Mouse (Mus musculus): ENCODE results near the gene Spef1. TPM values are rescaled to one million over a fixed set of nuclear protein-coding genes. Genes with fewer than 3 reads are reported as not detected.

Spef1 gene
- polyA plus RNA-seq, 1 experiment from 2014 or later: 5.1 TPM

GRCm38 (mm10) chr2:131143007-131143780 lies 43.9 kb downstream of the Spef1 start:
- no peak for ATAC-seq (ENCODE audit: low FRiP score, low TSS enrichment)
- Histone ChIP-seq H3K9ac (ENCODE audit: low read depth, low read length) (no peak overlapping the region), H3K36me3 (ENCODE audit: control insufficient read depth, insufficient read depth, low read length) (peaks cover 64% of the 10 kb centered on the region), H3K4me3 (ENCODE audit: low read length) (no peak overlapping the region), H3K9me3 (ENCODE audit: control insufficient read depth, low read length) (no peaks in the 10 kb centered on the region), H3K4me1 (ENCODE audit: control insufficient read depth, insufficient read depth, low read length) (peaks cover 17% of the 10 kb centered on the region), H3K27me3 (ENCODE audit: control insufficient read depth, insufficient read depth, low read length) (no peaks in the 10 kb centered on the region), H3K27ac (ENCODE audit: low read depth, low read length) (no peak overlapping the region), H3K4me2 (replicated peaks; ENCODE audit: low read depth, low read length) (no peak overlapping the region)
- 68% methylated on average over 22 of the region's 22 CpGs for WGBS

GRCm38 (mm10) chr2:131142592-131142991 lies 44.5 kb downstream of the Spef1 start:
- peaks cover 17% of the 10 kb centered on the region for H3K4me1 ChIP-seq (ENCODE audit: control insufficient read depth, insufficient read depth, low read length)
- no peak overlapping the region for H3K4me3 ChIP-seq (ENCODE audit: low read length)
- no peak overlapping the region for H3K4me2 ChIP-seq (replicated peaks; ENCODE audit: low read depth, low read length)
- 30% methylated on average over 18 of the region's 18 CpGs for WGBS
- no peaks in the 10 kb centered on the region for H3K9me3 ChIP-seq (ENCODE audit: control insufficient read depth, low read length)
- H3K27me3 ChIP-seq (ENCODE audit: control insufficient read depth, insufficient read depth, low read length): no peaks in the 10 kb centered on the region
- H3K36me3 ChIP-seq (ENCODE audit: control insufficient read depth, insufficient read depth, low read length): peaks cover 59% of the 10 kb centered on the region
- ATAC-seq (ENCODE audit: low FRiP score, low TSS enrichment): peak; percentile 81
- no peak overlapping the region for H3K9ac ChIP-seq (ENCODE audit: low read depth, low read length)
- no peak overlapping the region for H3K27ac ChIP-seq (ENCODE audit: low read depth, low read length)

- Histone ChIP-seq H3K4me1 (ENCODE audit: control insufficient read depth, insufficient read depth, low read length) (peaks cover 17% of the 10 kb centered on the region), H3K27me3 (ENCODE audit: control insufficient read depth, insufficient read depth, low read length) (no peaks in the 10 kb centered on the region), H3K27ac (ENCODE audit: low read depth, low read length) (no peak overlapping the region), H3K4me3 (ENCODE audit: low read length) (no peak overlapping the region), H3K9me3 (ENCODE audit: control insufficient read depth, low read length) (no peaks in the 10 kb centered on the region), H3K4me2 (replicated peaks; ENCODE audit: low read depth, low read length) (no peak overlapping the region), H3K36me3 (ENCODE audit: control insufficient read depth, insufficient read depth, low read length) (peaks cover 51% of the 10 kb centered on the region), H3K9ac (ENCODE audit: low read depth, low read length) (no peak overlapping the region)
- WGBS: 72% methylated on average over 8 of the region's 8 CpGs
- no peak for ATAC-seq (ENCODE audit: low FRiP score, low TSS enrichment)
Observed at GRCm38 (mm10) chr2:131141336-131141986, 45.6 kb downstream of the Spef1 start.

GRCm38 (mm10) chr2:131140533-131140905 lies 46.6 kb downstream of the Spef1 start:
- H3K27me3 ChIP-seq (ENCODE audit: control insufficient read depth, insufficient read depth, low read length): no peaks in the 10 kb centered on the region
- peak overlapping the region; percentile 5; the same call in 1 of the 2 replicates for H3K9ac ChIP-seq (ENCODE audit: low read depth, low read length)
- H3K4me3 ChIP-seq (ENCODE audit: low read length): no peak overlapping the region
- H3K36me3 ChIP-seq (ENCODE audit: control insufficient read depth, insufficient read depth, low read length): peaks cover 44% of the 10 kb centered on the region
- no peak overlapping the region for H3K27ac ChIP-seq (ENCODE audit: low read depth, low read length)
- H3K9me3 ChIP-seq (ENCODE audit: control insufficient read depth, low read length): no peaks in the 10 kb centered on the region
- ATAC-seq (ENCODE audit: low FRiP score, low TSS enrichment): no peak
- WGBS: 70% methylated on average over 5 of the region's 5 CpGs
- peaks cover 17% of the 10 kb centered on the region for H3K4me1 ChIP-seq (ENCODE audit: control insufficient read depth, insufficient read depth, low read length)
- no peak overlapping the region for H3K4me2 ChIP-seq (replicated peaks; ENCODE audit: low read depth, low read length)

- H3K9ac ChIP-seq (ENCODE audit: low read depth, low read length): peak overlapping the region; percentile 5; the same call in 1 of the 2 replicates
- no peak for ATAC-seq (ENCODE audit: low FRiP score, low TSS enrichment)
- H3K36me3 ChIP-seq (ENCODE audit: control insufficient read depth, insufficient read depth, low read length): peaks cover 41% of the 10 kb centered on the region
- no peaks in the 10 kb centered on the region for H3K27me3 ChIP-seq (ENCODE audit: control insufficient read depth, insufficient read depth, low read length)
- H3K4me1 ChIP-seq (ENCODE audit: control insufficient read depth, insufficient read depth, low read length): peaks cover 17% of the 10 kb centered on the region
- no peaks in the 10 kb centered on the region for H3K9me3 ChIP-seq (ENCODE audit: control insufficient read depth, low read length)
- H3K27ac ChIP-seq (ENCODE audit: low read depth, low read length): no peak overlapping the region
- no peak overlapping the region for H3K4me2 ChIP-seq (replicated peaks; ENCODE audit: low read depth, low read length)
- H3K4me3 ChIP-seq (ENCODE audit: low read length): no peak overlapping the region
- WGBS: 63% methylated on average over 5 of the region's 5 CpGs
Observed at GRCm38 (mm10) chr2:131139886-131140532, 47.1 kb downstream of the Spef1 start.

GRCm38 (mm10) chr2:131139287-131139686 lies 47.8 kb downstream of the Spef1 start:
- no peaks in the 10 kb centered on the region for H3K27me3 ChIP-seq (ENCODE audit: control insufficient read depth, insufficient read depth, low read length)
- no peak overlapping the region for H3K4me3 ChIP-seq (ENCODE audit: low read length)
- peaks cover 17% of the 10 kb centered on the region for H3K4me1 ChIP-seq (ENCODE audit: control insufficient read depth, insufficient read depth, low read length)
- 91% methylated on average over 5 of the region's 5 CpGs for WGBS
- H3K9ac ChIP-seq (ENCODE audit: low read depth, low read length): no peak overlapping the region
- no peaks in the 10 kb centered on the region for H3K9me3 ChIP-seq (ENCODE audit: control insufficient read depth, low read length)
- no peak overlapping the region for H3K4me2 ChIP-seq (replicated peaks; ENCODE audit: low read depth, low read length)
- H3K36me3 ChIP-seq (ENCODE audit: control insufficient read depth, insufficient read depth, low read length): peaks cover 37% of the 10 kb centered on the region
- H3K27ac ChIP-seq (ENCODE audit: low read depth, low read length): no peak overlapping the region
- ATAC-seq (ENCODE audit: low FRiP score, low TSS enrichment): no peak

GRCm38 (mm10) chr2:131138760-131139159 lies 48.3 kb downstream of the Spef1 start:
- Histone ChIP-seq H3K4me1 (ENCODE audit: control insufficient read depth, insufficient read depth, low read length) (peaks cover 17% of the 10 kb centered on the region), H3K36me3 (ENCODE audit: control insufficient read depth, insufficient read depth, low read length) (peaks cover 41% of the 10 kb centered on the region), H3K4me3 (ENCODE audit: low read length) (no peak overlapping the region), H3K27ac (ENCODE audit: low read depth, low read length) (no peak overlapping the region), H3K9me3 (ENCODE audit: control insufficient read depth, low read length) (no peaks in the 10 kb centered on the region), H3K4me2 (replicated peaks; ENCODE audit: low read depth, low read length) (no peak overlapping the region), H3K9ac (ENCODE audit: low read depth, low read length) (no peak overlapping the region), H3K27me3 (ENCODE audit: control insufficient read depth, insufficient read depth, low read length) (no peaks in the 10 kb centered on the region)
- no peak for ATAC-seq (ENCODE audit: low FRiP score, low TSS enrichment)
- 91% methylated on average over 7 of the region's 7 CpGs for WGBS

- H3K4me2 ChIP-seq (replicated peaks; ENCODE audit: low read depth, low read length): no peak overlapping the region
- H3K27ac ChIP-seq (ENCODE audit: low read depth, low read length): no peak overlapping the region
- no peaks in the 10 kb centered on the region for H3K9me3 ChIP-seq (ENCODE audit: control insufficient read depth, low read length)
- no peak overlapping the region for H3K4me3 ChIP-seq (ENCODE audit: low read length)
- H3K9ac ChIP-seq (ENCODE audit: low read depth, low read length): no peak overlapping the region
- peaks cover 40% of the 10 kb centered on the region for H3K36me3 ChIP-seq (ENCODE audit: control insufficient read depth, insufficient read depth, low read length)
- ATAC-seq (ENCODE audit: low FRiP score, low TSS enrichment): no peak
- WGBS: 76% methylated on average over 4 of the region's 4 CpGs
- H3K27me3 ChIP-seq (ENCODE audit: control insufficient read depth, insufficient read depth, low read length): no peaks in the 10 kb centered on the region
- peaks cover 17% of the 10 kb centered on the region for H3K4me1 ChIP-seq (ENCODE audit: control insufficient read depth, insufficient read depth, low read length)
Observed at GRCm38 (mm10) chr2:131138296-131138695, 48.8 kb downstream of the Spef1 start.
